Mouse (Mus musculus) embryo, embryonic 11 days (tissue): ENCODE results near the gene Hoxd8.

Experiments
- DNase-seq: peaks from one replicate; pipeline ENCODE4 v3.0.0-alpha.2; 2015

The Hoxd8 gene

GRCm38 (mm10) chr2:74670632-74671188, 33.7 kb upstream of the Hoxd8 start:
- DNase-seq = no peak

GRCm38 (mm10) chr2:74671847-74672246, 32.6 kb upstream of the Hoxd8 start:
- DNase-seq = no peak

- DNase-seq = peak; percentile 90
Measured at GRCm38 (mm10) chr2:74672481-74673362, 31.7 kb upstream of the Hoxd8 start.

- no peak for DNase-seq
Measured at GRCm38 (mm10) chr2:74673835-74674425, 30.5 kb upstream of the Hoxd8 start.

- DNase-seq = no peak
Measured at GRCm38 (mm10) chr2:74674881-74675665, 29.3 kb upstream of the Hoxd8 start, which contains the start of gene Hoxd12. Hoxd12 (plus strand) TSS chr2:74675013.

GRCm38 (mm10) chr2:74675666-74676282, 28.6 kb upstream of the Hoxd8 start:
- DNase-seq = no peak

GRCm38 (mm10) chr2:74676376-74677052, 27.9 kb upstream of the Hoxd8 start:
- no peak for DNase-seq

- no peak for DNase-seq
Measured at GRCm38 (mm10) chr2:74677106-74677505, 27.3 kb upstream of the Hoxd8 start.

GRCm38 (mm10) chr2:74678891-74679595, 25.4 kb upstream of the Hoxd8 start, which contains the start of gene Hoxd11:
Hoxd11 (plus strand) TSS chr2:74679557.
- no peak for DNase-seq

GRCm38 (mm10) chr2:74679596-74679971, 24.8 kb upstream of the Hoxd8 start:
- DNase-seq = peak; percentile 63

- DNase-seq = no peak
Measured at GRCm38 (mm10) chr2:74679980-74680379, 24.4 kb upstream of the Hoxd8 start.

GRCm38 (mm10) chr2:74680561-74681398, 23.6 kb upstream of the Hoxd8 start:
- no peak for DNase-seq

- no peak for DNase-seq
Measured at GRCm38 (mm10) chr2:74681594-74682531, 22.6 kb upstream of the Hoxd8 start.

- DNase-seq = no peak
Measured at GRCm38 (mm10) chr2:74682796-74683195, 21.6 kb upstream of the Hoxd8 start.

GRCm38 (mm10) chr2:74683471-74683951, 20.9 kb upstream of the Hoxd8 start:
- no peak for DNase-seq

- DNase-seq = no peak
Measured at GRCm38 (mm10) chr2:74684106-74684505, 20.3 kb upstream of the Hoxd8 start.

GRCm38 (mm10) chr2:74685059-74685603, 19.3 kb upstream of the Hoxd8 start:
- DNase-seq = no peak

- peak; percentile 91 for DNase-seq
Measured at GRCm38 (mm10) chr2:74686301-74686987, 18.0 kb upstream of the Hoxd8 start.
